Mouse (Mus musculus) ES-CJ7 (cell line): ENCODE results near the gene Olfr1134.
"Not testable (repeated sequence)": the region's sequence is repeated elsewhere in the genome, so short reads cannot be mapped to it uniquely, and the experiment has no call there.

Experiments used
- DNase-seq: peaks from one replicate; pipeline ENCODE4 v3.0.0; 2011; ENCODE audit warnings: low read depth, low spot score

The Olfr1134 gene

GRCm38 (mm10) chr2:87658360-87658759 lies at the start of gene Olfr1134:
Olfr1134 (minus strand) TSS chr2:87658460.
- no peak for DNase-seq

GRCm38 (mm10) chr2:87693847-87694246 lies 35.6 kb upstream of the Olfr1134 start, which contains the start of gene Olfr1136:
Olfr1136 (minus strand) TSS chr2:87693947.
- no peak for DNase-seq

- DNase-seq: no peak
Observed at GRCm38 (mm10) chr2:87673564-87673963, 15.3 kb upstream of the Olfr1134 start, which contains the start of gene Olfr1135. Olfr1135 (minus strand) TSS chr2:87673664.

GRCm38 (mm10) chr2:87647274-87647673 lies 11.0 kb downstream of the Olfr1134 start, which contains the start of gene Olfr1133:
Olfr1133 (minus strand) TSS chr2:87647374.
- DNase-seq: no peak

GRCm38 (mm10) chr2:87642441-87642840 lies 15.8 kb downstream of the Olfr1134 start:
- no peak for DNase-seq

- DNase-seq: no peak
Observed at GRCm38 (mm10) chr2:87637435-87637834, 20.8 kb downstream of the Olfr1134 start, which contains the start of gene Olfr1132. Olfr1132 (minus strand) TSS chr2:87637535.

GRCm38 (mm10) chr2:87626804-87627203 lies 31.5 kb downstream of the Olfr1134 start, which contains the start of gene Olfr1131:
Olfr1131 (plus strand) TSS chr2:87627104.
- DNase-seq: no peak

GRCm38 (mm10) chr2:87605912-87606311 lies 52.3 kb downstream of the Olfr1134 start, which contains the start of gene Olfr1130:
Olfr1130 (plus strand) TSS chr2:87606212.
- DNase-seq: not testable (repeated sequence)
